Mouse (Mus musculus): ENCODE results near the gene Cd207. TPM values are rescaled to one million over a fixed set of nuclear protein-coding genes. Genes with fewer than 3 reads are reported as not detected.
A peak's percentile ranks its signal among the peaks of the same experiment; 100 is the strongest.

The Cd207 gene
- polyA plus RNA-seq, 1 experiment from 2014 or later, result not detected

GRCm38 (mm10) chr6:83692962-83693361 is 15.3 kb upstream of the Cd207 start:
- no peak for ATAC-seq (replicated peaks; ENCODE audit: low FRiP score)
- Histone ChIP-seq H3K9me3 (ENCODE audit: control insufficient read depth, low read length) (no peaks in the 10 kb centered on the region), H3K4me2 (ENCODE audit: low read depth, low read length, severe bottlenecking) (no peak overlapping the region), H3K4me3 (ENCODE audit: low read depth, low read length) (no peak overlapping the region), H3K27me3 (ENCODE audit: control insufficient read depth, insufficient read depth, low read length) (peaks cover 67% of the 10 kb centered on the region), H3K27ac (ENCODE audit: low read depth, low read length) (no peak overlapping the region), H3K4me1 (replicated peaks; ENCODE audit: control insufficient read depth, insufficient read depth, low read length) (no peaks in the 10 kb centered on the region), H3K9ac (ENCODE audit: low read length) (no peak overlapping the region), H3K36me3 (ENCODE audit: control insufficient read depth, insufficient read depth, low read length) (no peaks in the 10 kb centered on the region)
- no peak for DNase-seq (ENCODE audit: low spot score)
- under 1% methylated on average over 12 of the region's 12 CpGs for WGBS

GRCm38 (mm10) chr6:83690936-83691335 is 13.3 kb upstream of the Cd207 start:
- DNase-seq (ENCODE audit: low spot score) (no peak), ATAC-seq (replicated peaks; ENCODE audit: low FRiP score) (no peak)
- Histone ChIP-seq H3K4me3 (ENCODE audit: low read depth, low read length) (no peak overlapping the region), H3K36me3 (ENCODE audit: control insufficient read depth, insufficient read depth, low read length) (no peaks in the 10 kb centered on the region), H3K4me1 (replicated peaks; ENCODE audit: control insufficient read depth, insufficient read depth, low read length) (no peaks in the 10 kb centered on the region), H3K27me3 (ENCODE audit: control insufficient read depth, insufficient read depth, low read length) (peaks cover 47% of the 10 kb centered on the region), H3K9me3 (ENCODE audit: control insufficient read depth, low read length) (no peaks in the 10 kb centered on the region), H3K4me2 (ENCODE audit: low read depth, low read length, severe bottlenecking) (no peak overlapping the region), H3K9ac (ENCODE audit: low read length) (no peak overlapping the region), H3K27ac (ENCODE audit: low read depth, low read length) (no peak overlapping the region)
- 63% methylated on average over 2 of the region's 2 CpGs for WGBS

- no peak overlapping the region for H3K9ac ChIP-seq (ENCODE audit: low read length)
- peak; percentile 68 for DNase-seq (ENCODE audit: low spot score)
- H3K4me3 ChIP-seq (ENCODE audit: low read depth, low read length), result no peak overlapping the region
- H3K36me3 ChIP-seq (ENCODE audit: control insufficient read depth, insufficient read depth, low read length), result no peaks in the 10 kb centered on the region
- H3K4me2 ChIP-seq (ENCODE audit: low read depth, low read length, severe bottlenecking), result no peak overlapping the region
- no peaks in the 10 kb centered on the region for H3K9me3 ChIP-seq (ENCODE audit: control insufficient read depth, low read length)
- H3K27ac ChIP-seq (ENCODE audit: low read depth, low read length), result no peak overlapping the region
- H3K4me1 ChIP-seq (replicated peaks; ENCODE audit: control insufficient read depth, insufficient read depth, low read length), result no peaks in the 10 kb centered on the region
- no peak; the same call in 1 of the 2 replicates for ATAC-seq (replicated peaks; ENCODE audit: low FRiP score)
- H3K27me3 ChIP-seq (ENCODE audit: control insufficient read depth, insufficient read depth, low read length), result peaks cover 40% of the 10 kb centered on the region
- 20% methylated on average over 4 of the region's 5 CpGs for WGBS
Measured at GRCm38 (mm10) chr6:83690277-83690676, 12.6 kb upstream of the Cd207 start.

- H3K4me3 ChIP-seq (ENCODE audit: low read depth, low read length), result no peak overlapping the region
- H3K9me3 ChIP-seq (ENCODE audit: control insufficient read depth, low read length), result no peaks in the 10 kb centered on the region
- H3K27me3 ChIP-seq (ENCODE audit: control insufficient read depth, insufficient read depth, low read length), result peaks cover 31% of the 10 kb centered on the region
- no peak overlapping the region for H3K4me2 ChIP-seq (ENCODE audit: low read depth, low read length, severe bottlenecking)
- no peaks in the 10 kb centered on the region for H3K36me3 ChIP-seq (ENCODE audit: control insufficient read depth, insufficient read depth, low read length)
- no peak overlapping the region for H3K9ac ChIP-seq (ENCODE audit: low read length)
- ATAC-seq (replicated peaks; ENCODE audit: low FRiP score), result no peak
- H3K27ac ChIP-seq (ENCODE audit: low read depth, low read length), result no peak overlapping the region
- H3K4me1 ChIP-seq (replicated peaks; ENCODE audit: control insufficient read depth, insufficient read depth, low read length), result no peaks in the 10 kb centered on the region
- DNase-seq (ENCODE audit: low spot score), result no peak
- WGBS, result 85% methylated on average over 4 of the region's 4 CpGs
Measured at GRCm38 (mm10) chr6:83689374-83689773, 11.7 kb upstream of the Cd207 start.

GRCm38 (mm10) chr6:83673395-83673794 is 4.3 kb downstream of the Cd207 start:
- DNase-seq (ENCODE audit: low spot score), result peak; percentile 87
- ATAC-seq (replicated peaks; ENCODE audit: low FRiP score), result no peak
- Histone ChIP-seq H3K4me1 (replicated peaks; ENCODE audit: control insufficient read depth, insufficient read depth, low read length) (no peaks in the 10 kb centered on the region), H3K27ac (ENCODE audit: low read depth, low read length) (no peak overlapping the region), H3K4me2 (ENCODE audit: low read depth, low read length, severe bottlenecking) (no peak overlapping the region), H3K9ac (ENCODE audit: low read length) (no peak overlapping the region), H3K9me3 (ENCODE audit: control insufficient read depth, low read length) (no peaks in the 10 kb centered on the region), H3K36me3 (ENCODE audit: control insufficient read depth, insufficient read depth, low read length) (no peaks in the 10 kb centered on the region), H3K27me3 (ENCODE audit: control insufficient read depth, insufficient read depth, low read length) (no peaks in the 10 kb centered on the region), H3K4me3 (ENCODE audit: low read depth, low read length) (no peak overlapping the region)
- 7% methylated on average over 4 of the region's 4 CpGs for WGBS

GRCm38 (mm10) chr6:83665009-83665408 is 12.6 kb downstream of the Cd207 start:
- H3K4me3 ChIP-seq (ENCODE audit: low read depth, low read length), result no peak overlapping the region
- DNase-seq (ENCODE audit: low spot score) (no peak), ATAC-seq (replicated peaks; ENCODE audit: low FRiP score) (no peak)
- H3K4me2 ChIP-seq (ENCODE audit: low read depth, low read length, severe bottlenecking), result no peak overlapping the region
- WGBS, result 82% methylated on average over 2 of the region's 2 CpGs
- no peaks in the 10 kb centered on the region for H3K9me3 ChIP-seq (ENCODE audit: control insufficient read depth, low read length)
- H3K4me1 ChIP-seq (replicated peaks; ENCODE audit: control insufficient read depth, insufficient read depth, low read length), result no peaks in the 10 kb centered on the region
- H3K27me3 ChIP-seq (ENCODE audit: control insufficient read depth, insufficient read depth, low read length), result no peaks in the 10 kb centered on the region
- H3K36me3 ChIP-seq (ENCODE audit: control insufficient read depth, insufficient read depth, low read length), result no peaks in the 10 kb centered on the region
- no peak overlapping the region for H3K9ac ChIP-seq (ENCODE audit: low read length)
- no peak overlapping the region for H3K27ac ChIP-seq (ENCODE audit: low read depth, low read length)

GRCm38 (mm10) chr6:83660821-83661220 is 16.8 kb downstream of the Cd207 start:
- Histone ChIP-seq H3K9ac (ENCODE audit: low read length) (no peak overlapping the region), H3K36me3 (ENCODE audit: control insufficient read depth, insufficient read depth, low read length) (no peaks in the 10 kb centered on the region), H3K4me1 (replicated peaks; ENCODE audit: control insufficient read depth, insufficient read depth, low read length) (no peaks in the 10 kb centered on the region), H3K27me3 (ENCODE audit: control insufficient read depth, insufficient read depth, low read length) (no peaks in the 10 kb centered on the region), H3K4me2 (ENCODE audit: low read depth, low read length, severe bottlenecking) (no peak overlapping the region), H3K9me3 (ENCODE audit: control insufficient read depth, low read length) (no peaks in the 10 kb centered on the region), H3K4me3 (ENCODE audit: low read depth, low read length) (no peak overlapping the region), H3K27ac (ENCODE audit: low read depth, low read length) (no peak overlapping the region)
- 88% methylated on average over 4 of the region's 4 CpGs for WGBS
- DNase-seq (ENCODE audit: low spot score) (no peak), ATAC-seq (replicated peaks; ENCODE audit: low FRiP score) (no peak)

GRCm38 (mm10) chr6:83656087-83656486 is 21.6 kb downstream of the Cd207 start, which contains the start of gene Clec4f:
Clec4f (minus strand) TSS chr6:83656187.
- 97% methylated on average over 2 of the region's 2 CpGs for WGBS
- Histone ChIP-seq H3K27ac (ENCODE audit: low read depth, low read length) (no peak within 1 kb of the TSS), H3K9me3 (ENCODE audit: control insufficient read depth, low read length) (no peaks in the 10 kb centered on the region), H3K9ac (ENCODE audit: low read length) (no peak within 1 kb of the TSS), H3K4me3 (ENCODE audit: low read depth, low read length) (no peak within 1 kb of the TSS), H3K4me2 (ENCODE audit: low read depth, low read length, severe bottlenecking) (no peak within 1 kb of the TSS), H3K4me1 (replicated peaks; ENCODE audit: control insufficient read depth, insufficient read depth, low read length) (no peaks in the 10 kb centered on the region), H3K27me3 (ENCODE audit: control insufficient read depth, insufficient read depth, low read length) (no peaks in the 10 kb centered on the region), H3K36me3 (ENCODE audit: control insufficient read depth, insufficient read depth, low read length) (no peaks in the 10 kb centered on the region)
- DNase-seq (ENCODE audit: low spot score) (no peak), ATAC-seq (replicated peaks; ENCODE audit: low FRiP score) (no peak)

GRCm38 (mm10) chr6:83646715-83647114 is 30.9 kb downstream of the Cd207 start:
- Histone ChIP-seq H3K27me3 (ENCODE audit: control insufficient read depth, insufficient read depth, low read length) (no peaks in the 10 kb centered on the region), H3K4me2 (ENCODE audit: low read depth, low read length, severe bottlenecking) (no peak overlapping the region), H3K4me3 (ENCODE audit: low read depth, low read length) (no peak overlapping the region), H3K27ac (ENCODE audit: low read depth, low read length) (no peak overlapping the region), H3K9ac (ENCODE audit: low read length) (no peak overlapping the region), H3K9me3 (ENCODE audit: control insufficient read depth, low read length) (no peaks in the 10 kb centered on the region), H3K36me3 (ENCODE audit: control insufficient read depth, insufficient read depth, low read length) (no peaks in the 10 kb centered on the region), H3K4me1 (replicated peaks; ENCODE audit: control insufficient read depth, insufficient read depth, low read length) (no peaks in the 10 kb centered on the region)
- no peak for DNase-seq (ENCODE audit: low spot score)
- 87% methylated on average over 10 of the region's 10 CpGs for WGBS
- no peak for ATAC-seq (replicated peaks; ENCODE audit: low FRiP score)

Measured in forebrain, embryonic 11.5 days (tissue).